Mouse (Mus musculus): ENCODE measurements at regions not wholly inside any gene's neighbourhood (a gene's known extent, or its start where the extent isn't known, plus 50 kb on each side); places are given as distances from the start of the nearest gene placed in this dataset.

DNA sequence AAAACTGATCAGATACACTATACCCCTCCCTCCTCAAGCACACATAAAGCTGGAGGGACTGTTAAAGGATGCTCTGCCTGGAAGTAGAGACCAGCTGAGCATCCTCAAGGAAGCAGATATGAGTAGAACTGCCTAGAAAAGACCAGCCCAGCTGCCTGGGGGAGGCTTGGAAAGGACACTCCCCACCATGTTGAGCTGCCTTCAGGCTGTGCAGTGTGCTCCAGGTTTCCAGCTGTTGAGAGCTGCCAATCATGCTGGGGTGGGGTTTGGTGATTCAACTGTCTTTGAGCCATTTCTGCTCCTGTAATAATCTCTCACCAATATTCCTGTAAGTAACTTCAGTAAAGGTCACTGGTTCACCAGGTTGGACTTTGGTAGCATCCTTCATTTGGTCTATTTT, 110.4 kb downstream of the Fgf9 start:
- Histone ChIP-seq H3K4me3 (replicated peaks) (no peak overlapping the region), H3K9ac (replicated peaks) (no peak overlapping the region), H3K4me1 (replicated peaks) (peaks cover 3% of the 10 kb centered on the region; the same call in 1 of the 2 replicates), H3K27me3 (no peaks in the 10 kb centered on the region), H3K9me3 (no peaks in the 10 kb centered on the region; the same call in 1 of the 2 replicates), H3K36me3 (no peaks in the 10 kb centered on the region), H3K4me2 (no peak overlapping the region), H3K27ac (no peak overlapping the region)
- ATAC-seq (ENCODE audit: insufficient number of reproducible peaks, insufficient read depth, low FRiP score, low TSS enrichment, low read depth) = no peak

- no peak for ATAC-seq (ENCODE audit: insufficient number of reproducible peaks, insufficient read depth, low FRiP score, low TSS enrichment, low read depth)
- Histone ChIP-seq H3K9me3 (no peaks in the 10 kb centered on the region; the same call in 1 of the 2 replicates), H3K27me3 (peaks cover 4% of the 10 kb centered on the region; the same call in 1 of the 2 replicates), H3K4me2 (no peak overlapping the region), H3K9ac (replicated peaks) (no peak overlapping the region), H3K36me3 (no peaks in the 10 kb centered on the region), H3K27ac (no peak overlapping the region), H3K4me3 (replicated peaks) (no peak overlapping the region), H3K4me1 (replicated peaks) (peaks cover 3% of the 10 kb centered on the region; the same call in 1 of the 2 replicates)
- 79% methylated on average over 5 of the region's 5 CpGs for WGBS
These were observed 105.5 kb downstream of the Fgf9 start for GRCm38 (mm10) chr14:58175651-58176363.

- Histone ChIP-seq H3K27ac (no peak overlapping the region), H3K4me3 (replicated peaks) (no peak overlapping the region), H3K4me1 (replicated peaks) (peaks cover 3% of the 10 kb centered on the region; the same call in 1 of the 2 replicates), H3K4me2 (no peak overlapping the region), H3K27me3 (peaks cover 4% of the 10 kb centered on the region; the same call in 1 of the 2 replicates), H3K9ac (replicated peaks) (no peak overlapping the region), H3K36me3 (no peaks in the 10 kb centered on the region), H3K9me3 (no peaks in the 10 kb centered on the region; the same call in 1 of the 2 replicates)
- no peak for ATAC-seq (ENCODE audit: insufficient number of reproducible peaks, insufficient read depth, low FRiP score, low TSS enrichment, low read depth)
- 86% methylated on average over 6 of the region's 6 CpGs for WGBS
These were observed 104.2 kb downstream of the Fgf9 start for GRCm38 (mm10) chr14:58174512-58174911.

DNA sequence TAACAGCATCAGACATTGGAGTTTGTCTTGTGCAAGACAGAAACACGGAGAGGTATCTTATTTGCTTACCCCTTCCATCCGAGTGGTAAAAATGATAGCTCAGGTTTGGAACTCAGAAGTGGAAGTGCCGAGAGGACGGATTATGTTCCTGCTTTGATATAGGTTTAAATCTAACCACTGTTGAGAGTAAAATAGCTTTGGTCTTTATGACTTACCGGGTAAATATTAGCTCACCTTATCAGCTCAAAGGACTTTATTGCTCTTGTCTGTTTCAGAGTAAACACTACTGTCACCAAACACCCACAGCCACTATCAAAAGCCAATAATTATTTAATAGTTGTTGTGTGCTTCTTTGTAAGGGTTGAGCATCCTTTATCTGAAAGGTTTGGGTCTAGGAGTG, 98.6 kb downstream of the Fgf9 start:
- H3K27me3 ChIP-seq = peaks cover 4% of the 10 kb centered on the region; the same call in 1 of the 2 replicates
- H3K36me3 ChIP-seq = no peaks in the 10 kb centered on the region
- ATAC-seq (ENCODE audit: insufficient number of reproducible peaks, insufficient read depth, low FRiP score, low TSS enrichment, low read depth) = no peak
- no peaks in the 10 kb centered on the region for H3K9me3 ChIP-seq
- H3K4me1 ChIP-seq (replicated peaks) = no peaks in the 10 kb centered on the region
- no peak overlapping the region for H3K27ac ChIP-seq
- 54% methylated on average over 5 of the region's 5 CpGs for whole genome bisulfite sequencing
- H3K4me3 ChIP-seq (replicated peaks) = no peak overlapping the region
- no peak overlapping the region for H3K4me2 ChIP-seq
- no peak overlapping the region for H3K9ac ChIP-seq (replicated peaks)
